Mouse (Mus musculus): ENCODE results near the gene Ice2. TPM values are rescaled to one million over a fixed set of nuclear protein-coding genes. Genes with fewer than 3 reads are reported as not detected.

Ice2 gene
- total RNA-seq, 2 experiments from 2014 or later = 13.2 to 18.0 TPM

- no peak for DNase-seq
These were observed 7.0 kb downstream of the Ice2 start for GRCm38 (mm10) chr9:69404671-69405070.

GRCm38 (mm10) chr9:69419476-69419875, 21.8 kb downstream of the Ice2 start:
- DNase-seq = no peak

GRCm38 (mm10) chr9:69430531-69430930, 32.8 kb downstream of the Ice2 start:
- peak; percentile 20 for DNase-seq

- no peak for DNase-seq
These were observed 34.3 kb downstream of the Ice2 start for GRCm38 (mm10) chr9:69431863-69432555.

GRCm38 (mm10) chr9:69435194-69435593, 37.5 kb downstream of the Ice2 start:
- no peak for DNase-seq

- no peak for DNase-seq
These were observed 38.0 kb downstream of the Ice2 start for GRCm38 (mm10) chr9:69435662-69436061.

- DNase-seq = peak; percentile 43
These were observed 42.2 kb downstream of the Ice2 start for GRCm38 (mm10) chr9:69439805-69440357.

GRCm38 (mm10) chr9:69442471-69443038, 44.8 kb downstream of the Ice2 start:
- DNase-seq = peak; percentile 16

- peak; percentile 65 for DNase-seq
These were observed 45.5 kb downstream of the Ice2 start for GRCm38 (mm10) chr9:69443203-69443602.

GRCm38 (mm10) chr9:69448801-69449200, 51.1 kb downstream of the Ice2 start:
- DNase-seq = peak; percentile 21

- DNase-seq = no peak
These were observed 52.9 kb downstream of the Ice2 start for GRCm38 (mm10) chr9:69450636-69451035.

- DNase-seq = no peak
These were observed 54.4 kb downstream of the Ice2 start for GRCm38 (mm10) chr9:69451886-69452810.

GRCm38 (mm10) chr9:69453066-69453900, 55.6 kb downstream of the Ice2 start, which contains the start of gene Anxa2:
Gene Anxa2, plus strand, starts transcription at chr9:69453620.
- DNase-seq = peak; percentile 97

GRCm38 (mm10) chr9:69453901-69454666, 56.4 kb downstream of the Ice2 start:
- DNase-seq = peak; percentile 64

GRCm38 (mm10) chr9:69454691-69455090, 57.0 kb downstream of the Ice2 start:
- no peak for DNase-seq

GRCm38 (mm10) chr9:69455391-69455790, 57.7 kb downstream of the Ice2 start:
- peak; percentile 44 for DNase-seq

- DNase-seq = peak; percentile 9
These were observed 58.8 kb downstream of the Ice2 start for GRCm38 (mm10) chr9:69456406-69457075.

- no peak for DNase-seq
These were observed 59.4 kb downstream of the Ice2 start for GRCm38 (mm10) chr9:69457143-69457542.

GRCm38 (mm10) chr9:69457747-69458625, 60.3 kb downstream of the Ice2 start:
- DNase-seq = peak; percentile 89

Measured in adrenal gland, postnatal 10 days (tissue).